Mouse (Mus musculus) bone marrow, adult 2 months (tissue): ENCODE data around the gene Tmem9b.

Source experiments
- CTCF ChIP-seq: fragments of 200-500 bp; IDR thresholded peaks from 2 replicates; pipeline ENCODE4 v1.5.1; 2011; ENCODE audit warnings: low read length, control low read depth; ENCODE audit not compliant: control insufficient read depth, insufficient read depth
- POLR2A ChIP-seq: fragments of 200-500 bp; IDR thresholded peaks from 2 replicates; pipeline ENCODE4 v1.6.1; 2011; ENCODE audit warnings: low read depth, mild to moderate bottlenecking, control low read depth, low read length, borderline replicate concordance; ENCODE audit not compliant: control insufficient read depth

DNA sequence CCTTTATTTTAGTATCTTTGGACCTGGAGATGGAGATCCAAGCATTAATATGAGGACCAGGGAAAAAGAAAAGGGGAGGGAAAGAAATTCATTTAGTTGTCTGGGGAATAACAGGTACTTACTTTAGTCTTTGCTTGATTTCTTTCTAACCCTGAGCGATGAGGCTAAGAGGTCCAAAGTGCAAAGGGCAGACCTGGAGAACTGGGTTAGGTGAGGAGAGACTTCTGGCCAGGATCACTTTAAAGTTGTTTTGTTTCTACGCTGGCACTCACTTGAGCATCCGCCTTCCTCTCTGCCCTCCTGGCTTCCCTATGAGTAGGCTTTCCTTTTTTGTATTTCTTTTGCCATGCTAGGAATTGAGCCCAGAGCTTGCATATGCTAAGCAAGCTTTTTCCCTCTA lies 3.6 kb upstream of the Tmem9b start:
- no peak for TF ChIP-seq POLR2A
- no peak for TF ChIP-seq CTCF
